Mouse (Mus musculus): ENCODE measurements at regions not wholly inside any gene's neighbourhood (a gene's known extent, or its start where the extent isn't known, plus 50 kb on each side); places are given as distances from the start of the nearest gene placed in this dataset.
A peak's percentile ranks its signal among the peaks of the same experiment; 100 is the strongest.

- H3K4me3 ChIP-seq: no peak overlapping the region
- TF ChIP-seq CTCF (conservative IDR thresholded peaks at IDR 0.05): no peak
- no peak overlapping the region for H3K27ac ChIP-seq
- no peak for DNase-seq (ENCODE audit: low spot score in 2 of 2)
Measured at GRCm38 (mm10) chr8:128087500-128087899, 270.9 kb upstream of the Nrp1 start.

GRCm38 (mm10) chr8:128092826-128093225 lies 265.6 kb upstream of the Nrp1 start:
- TF ChIP-seq CTCF (conservative IDR thresholded peaks at IDR 0.05): no peak
- H3K27ac ChIP-seq: no peak overlapping the region
- DNase-seq (ENCODE audit: low spot score in 2 of 2): peak; percentile 42 to 46
- no peak overlapping the region for H3K4me3 ChIP-seq

GRCm38 (mm10) chr8:128095451-128095850 lies 263.0 kb upstream of the Nrp1 start:
- no peak overlapping the region for H3K4me3 ChIP-seq
- DNase-seq (ENCODE audit: low spot score in 2 of 2): no peak
- no peak for TF ChIP-seq CTCF (conservative IDR thresholded peaks at IDR 0.05)
- no peak overlapping the region for H3K27ac ChIP-seq

- H3K4me3 ChIP-seq: no peak overlapping the region
- H3K27ac ChIP-seq: no peak overlapping the region
- no peak for TF ChIP-seq CTCF (conservative IDR thresholded peaks at IDR 0.05)
- no peak for DNase-seq (ENCODE audit: low spot score in 2 of 2)
Measured at GRCm38 (mm10) chr8:128097601-128098000, 260.8 kb upstream of the Nrp1 start.

GRCm38 (mm10) chr8:128103380-128103779 lies 255.0 kb upstream of the Nrp1 start:
- no peak for TF ChIP-seq CTCF (conservative IDR thresholded peaks at IDR 0.05)

GRCm38 (mm10) chr8:128106569-128106968 lies 251.8 kb upstream of the Nrp1 start:
- Histone ChIP-seq H3K4me3 (no peak overlapping the region), H3K27ac (no peak overlapping the region)
- DNase-seq (ENCODE audit: low spot score in 2 of 2): no peak
- TF ChIP-seq CTCF (conservative IDR thresholded peaks at IDR 0.05): no peak

More at GRCm38 (mm10) chr8:128103380-128103779, 255.0 kb upstream of the Nrp1 start:
- Histone ChIP-seq H3K27ac (no peak overlapping the region), H3K4me3 (no peak overlapping the region)
- no peak for DNase-seq (ENCODE audit: low spot score in 2 of 2)

- no peak for DNase-seq (ENCODE audit: low spot score in 2 of 2)
- no peak for TF ChIP-seq CTCF (conservative IDR thresholded peaks at IDR 0.05)
- Histone ChIP-seq H3K4me3 (no peak overlapping the region), H3K27ac (no peak overlapping the region)
Measured at GRCm38 (mm10) chr8:128107041-128107440, 251.4 kb upstream of the Nrp1 start.

- DNase-seq (ENCODE audit: low spot score in 2 of 2): no peak
- no peak for TF ChIP-seq CTCF (conservative IDR thresholded peaks at IDR 0.05)
- Histone ChIP-seq H3K27ac (no peak overlapping the region), H3K4me3 (no peak overlapping the region)
Measured at GRCm38 (mm10) chr8:128109036-128109435, 249.4 kb upstream of the Nrp1 start.

- TF ChIP-seq CTCF (conservative IDR thresholded peaks at IDR 0.05): no peak
- Histone ChIP-seq H3K27ac (no peak overlapping the region), H3K4me3 (no peak overlapping the region)
- DNase-seq (ENCODE audit: low spot score in 2 of 2): no peak
Measured at GRCm38 (mm10) chr8:128111132-128111531, 247.3 kb upstream of the Nrp1 start.

- no peak for TF ChIP-seq CTCF (conservative IDR thresholded peaks at IDR 0.05)
- no peak for DNase-seq (ENCODE audit: low spot score in 2 of 2)
- Histone ChIP-seq H3K27ac (no peak overlapping the region), H3K4me3 (no peak overlapping the region)
Measured at GRCm38 (mm10) chr8:128113116-128113515, 245.3 kb upstream of the Nrp1 start.

- no peak overlapping the region for H3K27ac ChIP-seq
- no peak for TF ChIP-seq CTCF (conservative IDR thresholded peaks at IDR 0.05)
- no peak overlapping the region for H3K4me3 ChIP-seq
- no peak for DNase-seq (ENCODE audit: low spot score in 2 of 2)
Measured at GRCm38 (mm10) chr8:128141290-128141966, 217.0 kb upstream of the Nrp1 start.

GRCm38 (mm10) chr8:128148351-128148942 lies 210.0 kb upstream of the Nrp1 start:
- H3K27ac ChIP-seq: no peak overlapping the region
- no peak overlapping the region for H3K4me3 ChIP-seq
- no peak for DNase-seq (ENCODE audit: low spot score in 2 of 2)
- no peak for TF ChIP-seq CTCF (conservative IDR thresholded peaks at IDR 0.05)

GRCm38 (mm10) chr8:128155604-128156003 lies 202.8 kb upstream of the Nrp1 start:
- no peak overlapping the region for H3K27ac ChIP-seq
- no peak overlapping the region for H3K4me3 ChIP-seq
- no peak for DNase-seq (ENCODE audit: low spot score in 2 of 2)
- no peak for TF ChIP-seq CTCF (conservative IDR thresholded peaks at IDR 0.05)

- Histone ChIP-seq H3K27ac (no peak overlapping the region), H3K4me3 (no peak overlapping the region)
- TF ChIP-seq CTCF (conservative IDR thresholded peaks at IDR 0.05): no peak
- DNase-seq (ENCODE audit: low spot score in 2 of 2): no peak
Measured at GRCm38 (mm10) chr8:128156221-128156620, 202.2 kb upstream of the Nrp1 start.
